Mouse (Mus musculus): ENCODE measurements at regions not wholly inside any gene's neighbourhood (a gene's known extent, or its start where the extent isn't known, plus 50 kb on each side); places are given as distances from the start of the nearest gene placed in this dataset.

- H3K36me3 ChIP-seq = no peaks in the 10 kb centered on the region
- no peak overlapping the region for H3K4me3 ChIP-seq (replicated peaks)
- H3K27ac ChIP-seq = no peak overlapping the region
- no peak overlapping the region for H3K4me2 ChIP-seq
- H3K9me3 ChIP-seq (replicated peaks) = no peaks in the 10 kb centered on the region
- H3K4me1 ChIP-seq = peaks cover 22% of the 10 kb centered on the region
- WGBS = 56% methylated on average over 3 of the region's 3 CpGs
- ATAC-seq (replicated peaks; ENCODE audit: low FRiP score) = no peak
- H3K9ac ChIP-seq = no peak overlapping the region
- 0 out of 2 replicates have a peak, but pooled peaks cover under 1% of the 10 kb centered on the region for H3K27me3 ChIP-seq
Measured at GRCm38 (mm10) chr17:44370966-44371465, 182.6 kb downstream of the Clic5 start.

DNA sequence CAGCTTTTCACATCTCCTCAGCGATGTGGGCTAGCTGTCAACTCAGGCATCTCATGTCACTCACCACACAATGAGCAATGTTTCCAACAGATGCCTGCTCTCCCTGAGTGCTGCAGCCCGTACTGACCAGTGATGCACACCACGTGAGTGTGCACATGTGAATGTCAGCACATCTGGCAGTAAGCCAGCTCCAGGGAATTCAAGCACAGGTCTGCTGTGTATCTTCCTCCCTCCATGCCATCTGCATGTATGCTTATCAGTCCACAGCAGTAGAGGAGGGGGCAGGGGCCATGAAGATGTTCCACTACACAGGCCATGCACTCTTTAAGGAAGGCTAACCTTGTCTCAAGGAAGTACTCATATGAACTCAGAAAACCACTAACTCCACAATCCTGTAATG is 183.2 kb downstream of the Clic5 start:
- WGBS = 58% methylated on average over 3 of the region's 3 CpGs
- H3K4me2 ChIP-seq = no peak overlapping the region
- no peak overlapping the region for H3K9ac ChIP-seq
- no peak for ATAC-seq (replicated peaks; ENCODE audit: low FRiP score)
- H3K4me1 ChIP-seq = peaks cover 16% of the 10 kb centered on the region
- no peak overlapping the region for H3K4me3 ChIP-seq (replicated peaks)
- H3K27me3 ChIP-seq = no peaks in the 10 kb centered on the region
- no peaks in the 10 kb centered on the region for H3K36me3 ChIP-seq
- H3K27ac ChIP-seq = no peak overlapping the region
- H3K9me3 ChIP-seq (replicated peaks) = no peaks in the 10 kb centered on the region

DNA sequence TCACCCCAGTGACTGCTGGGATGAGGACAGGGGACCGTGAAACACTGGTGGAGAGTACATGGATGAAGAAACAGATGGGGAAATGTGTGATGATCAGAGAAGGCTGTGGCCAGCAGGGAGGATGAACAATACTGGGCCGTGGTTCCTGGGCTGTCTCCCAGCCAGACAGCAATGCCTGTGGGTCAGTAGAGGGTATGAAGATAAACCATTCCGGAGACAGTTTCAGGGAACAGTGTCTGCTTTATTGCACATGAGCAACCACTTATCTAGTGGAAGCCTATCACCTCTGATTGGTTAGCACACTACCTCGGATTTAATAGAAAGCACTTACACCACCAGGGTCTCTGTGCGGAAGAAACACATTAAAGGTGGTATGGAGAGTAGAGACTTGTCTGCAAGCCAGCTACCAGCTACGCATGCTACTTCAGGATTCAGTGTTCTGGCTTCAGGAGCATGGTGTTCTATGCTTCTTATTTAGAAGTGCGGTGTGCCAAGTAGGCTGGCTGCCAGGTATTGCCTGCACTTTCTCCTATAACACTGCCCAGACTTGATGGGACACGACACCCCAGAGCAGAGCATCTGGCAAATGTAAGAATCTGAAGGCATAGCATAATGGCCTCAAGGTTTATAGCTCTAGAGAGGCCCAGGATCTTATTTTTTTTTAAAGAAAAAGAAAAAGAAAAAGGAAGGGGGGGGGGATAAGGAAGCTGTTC is 185.5 kb downstream of the Clic5 start:
- no peak for ATAC-seq (replicated peaks; ENCODE audit: low FRiP score)
- Histone ChIP-seq H3K4me3 (replicated peaks) (no peak overlapping the region), H3K9me3 (replicated peaks) (no peaks in the 10 kb centered on the region), H3K27me3 (peaks cover 5% of the 10 kb centered on the region; the same call in 1 of the 2 replicates), H3K4me2 (no peak overlapping the region), H3K9ac (no peak overlapping the region), H3K36me3 (no peaks in the 10 kb centered on the region), H3K27ac (no peak overlapping the region), H3K4me1 (peaks cover 4% of the 10 kb centered on the region; the same call in 1 of the 2 replicates)
- WGBS = 89% methylated on average over 8 of the region's 8 CpGs

- peaks cover 8% of the 10 kb centered on the region; the same call in 1 of the 2 replicates for H3K4me1 ChIP-seq
- 71% methylated on average over 7 of the region's 7 CpGs for WGBS
- no peak for ATAC-seq (replicated peaks; ENCODE audit: low FRiP score)
Measured at GRCm38 (mm10) chr17:44378391-44378790, 190.0 kb downstream of the Clic5 start.

DNA sequence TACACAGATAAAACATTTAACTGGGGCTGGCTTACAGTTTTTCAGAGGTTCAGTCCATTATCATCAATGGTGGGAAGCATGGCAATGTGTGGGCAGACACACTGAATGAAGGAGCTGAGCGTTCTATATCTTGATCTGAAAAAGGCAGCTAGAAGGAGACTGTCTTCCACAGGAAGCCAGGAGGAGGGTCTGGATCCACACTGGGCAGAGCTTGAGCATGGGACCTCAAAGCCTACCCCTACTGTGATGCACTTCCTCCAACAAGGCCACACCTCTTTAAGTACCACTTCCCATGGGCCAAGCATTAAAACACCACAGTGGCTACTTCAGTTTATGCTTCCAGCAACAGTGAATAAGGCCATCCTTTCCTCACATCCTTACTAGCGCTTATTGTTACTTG is 200.5 kb downstream of the Clic5 start:
- no peaks in the 10 kb centered on the region for H3K4me1 ChIP-seq

More at GRCm38 (mm10) chr17:44378391-44378790, 190.0 kb downstream of the Clic5 start:
- H3K27ac ChIP-seq = no peak overlapping the region
- no peak overlapping the region for H3K4me3 ChIP-seq (replicated peaks)
- no peaks in the 10 kb centered on the region for H3K36me3 ChIP-seq
- peaks cover 5% of the 10 kb centered on the region; the same call in 1 of the 2 replicates for H3K27me3 ChIP-seq
- no peak overlapping the region for H3K9ac ChIP-seq
- no peaks in the 10 kb centered on the region for H3K9me3 ChIP-seq (replicated peaks)
- no peak overlapping the region for H3K4me2 ChIP-seq

DNA sequence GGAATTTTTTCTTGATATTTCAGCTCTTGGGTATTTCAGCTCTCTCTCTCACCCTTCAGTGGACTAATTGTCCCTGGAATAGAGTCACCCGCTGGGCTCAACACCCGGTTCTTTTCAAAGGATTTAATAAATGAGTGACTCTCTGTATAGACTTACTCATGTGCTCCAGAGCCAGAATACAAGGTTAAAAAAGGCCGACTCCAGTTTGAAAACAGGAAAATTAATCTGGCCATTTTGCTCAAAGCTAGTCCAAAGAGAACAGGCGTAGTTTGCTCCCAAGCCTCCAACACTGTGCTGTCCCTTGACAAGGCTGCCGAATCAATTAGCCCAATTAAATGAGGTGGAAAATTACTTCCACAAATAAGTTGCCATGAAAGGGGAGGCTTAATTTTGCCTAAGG is 209.4 kb downstream of the Clic5 start:
- Histone ChIP-seq H3K4me3 (replicated peaks) (no peak overlapping the region), H3K4me1 (peaks cover 10% of the 10 kb centered on the region), H3K4me2 (no peak overlapping the region), H3K36me3 (no peaks in the 10 kb centered on the region), H3K9me3 (replicated peaks) (no peaks in the 10 kb centered on the region), H3K9ac (no peak overlapping the region), H3K27me3 (peaks cover 5% of the 10 kb centered on the region; the same call in 1 of the 2 replicates), H3K27ac (no peak overlapping the region)
- 47% methylated on average over 5 of the region's 5 CpGs for WGBS
- peak; percentile 66; the same call in 1 of the 2 replicates for ATAC-seq (replicated peaks; ENCODE audit: low FRiP score)

More for the DNA sequence above, 200.5 kb downstream of the Clic5 start:
- whole genome bisulfite sequencing = 97% methylated on average over 2 of the region's 2 CpGs
- Histone ChIP-seq H3K4me2 (no peak overlapping the region), H3K27me3 (no peaks in the 10 kb centered on the region), H3K36me3 (no peaks in the 10 kb centered on the region), H3K4me3 (replicated peaks) (no peak overlapping the region), H3K27ac (no peak overlapping the region), H3K9me3 (replicated peaks) (no peaks in the 10 kb centered on the region), H3K9ac (no peak overlapping the region)
- ATAC-seq (replicated peaks; ENCODE audit: low FRiP score) = no peak

GRCm38 (mm10) chr17:44398231-44398630 is 209.8 kb downstream of the Clic5 start:
- no peaks in the 10 kb centered on the region for H3K9me3 ChIP-seq (replicated peaks)
- no peak overlapping the region for H3K27ac ChIP-seq
- H3K27me3 ChIP-seq = peaks cover 5% of the 10 kb centered on the region; the same call in 1 of the 2 replicates
- H3K9ac ChIP-seq = no peak overlapping the region
- 33% methylated on average over 5 of the region's 5 CpGs for WGBS
- H3K4me2 ChIP-seq = no peak overlapping the region
- no peak overlapping the region for H3K4me3 ChIP-seq (replicated peaks)
- H3K36me3 ChIP-seq = no peaks in the 10 kb centered on the region
- peaks cover 10% of the 10 kb centered on the region for H3K4me1 ChIP-seq
- ATAC-seq (replicated peaks; ENCODE audit: low FRiP score) = no peak

GRCm38 (mm10) chr17:44404923-44405322 is 216.5 kb downstream of the Clic5 start:
- 0 out of 2 replicates have a peak, but pooled peaks cover 2% of the 10 kb centered on the region for H3K4me1 ChIP-seq
- H3K9ac ChIP-seq = no peak overlapping the region
- no peak overlapping the region for H3K4me3 ChIP-seq (replicated peaks)
- peaks cover 5% of the 10 kb centered on the region; the same call in 1 of the 2 replicates for H3K27me3 ChIP-seq
- no peaks in the 10 kb centered on the region for H3K36me3 ChIP-seq
- 62% methylated on average over 6 of the region's 6 CpGs for WGBS
- no peak overlapping the region for H3K27ac ChIP-seq
- H3K9me3 ChIP-seq (replicated peaks) = no peaks in the 10 kb centered on the region; the same call in 1 of the 2 replicates
- no peak for ATAC-seq (replicated peaks; ENCODE audit: low FRiP score)
- no peak overlapping the region for H3K4me2 ChIP-seq

DNA sequence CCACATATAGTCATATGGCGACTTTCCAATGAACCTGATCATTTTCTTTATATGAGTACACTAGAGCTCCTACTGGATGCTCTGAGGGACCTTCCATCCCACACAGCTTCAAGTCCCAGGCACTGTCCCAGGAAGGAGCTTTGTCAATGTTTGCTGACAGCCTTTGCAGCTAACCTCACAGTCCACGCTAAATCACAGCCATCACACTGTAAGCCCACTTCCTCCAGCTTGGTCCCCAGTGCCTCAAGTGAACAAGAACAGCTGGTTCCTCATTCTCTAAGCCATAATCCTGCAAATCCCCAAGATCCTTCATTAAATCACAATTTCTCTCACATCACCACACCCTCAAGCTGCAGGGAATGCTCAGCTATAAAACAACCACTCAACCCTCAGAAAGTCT is 222.6 kb downstream of the Clic5 start:
- peaks cover 2% of the 10 kb centered on the region; the same call in 1 of the 2 replicates for H3K9me3 ChIP-seq (replicated peaks)
- ATAC-seq (replicated peaks; ENCODE audit: low FRiP score) = no peak

GRCm38 (mm10) chr17:44418676-44419404 is 230.5 kb downstream of the Clic5 start:
- Histone ChIP-seq H3K4me1 (no peaks in the 10 kb centered on the region), H3K9ac (no peak overlapping the region), H3K27me3 (no peaks in the 10 kb centered on the region), H3K9me3 (replicated peaks) (peaks cover 6% of the 10 kb centered on the region; the same call in 1 of the 2 replicates), H3K4me3 (replicated peaks) (no peak overlapping the region), H3K4me2 (no peak overlapping the region), H3K27ac (no peak overlapping the region), H3K36me3 (no peaks in the 10 kb centered on the region)
- WGBS = 64% methylated on average over 11 of the region's 11 CpGs
- no peak for ATAC-seq (replicated peaks; ENCODE audit: low FRiP score)

More for the DNA sequence above, 222.6 kb downstream of the Clic5 start:
- Histone ChIP-seq H3K27ac (no peak overlapping the region), H3K4me3 (replicated peaks) (no peak overlapping the region), H3K9ac (no peak overlapping the region), H3K27me3 (no peaks in the 10 kb centered on the region), H3K4me2 (no peak overlapping the region), H3K36me3 (no peaks in the 10 kb centered on the region), H3K4me1 (no peaks in the 10 kb centered on the region)
- WGBS = 72% methylated on average over 2 of the region's 2 CpGs

- H3K9me3 ChIP-seq (replicated peaks) = peaks cover 6% of the 10 kb centered on the region; the same call in 1 of the 2 replicates
- no peak overlapping the region for H3K4me3 ChIP-seq (replicated peaks)
- H3K27ac ChIP-seq = no peak overlapping the region
- ATAC-seq (replicated peaks; ENCODE audit: low FRiP score) = no peak
- no peak overlapping the region for H3K4me2 ChIP-seq
- H3K4me1 ChIP-seq = no peaks in the 10 kb centered on the region
- H3K27me3 ChIP-seq = no peaks in the 10 kb centered on the region
- WGBS = 93% methylated on average over 7 of the region's 7 CpGs
- no peak overlapping the region for H3K9ac ChIP-seq
- no peaks in the 10 kb centered on the region for H3K36me3 ChIP-seq
Measured at GRCm38 (mm10) chr17:44419405-44419729, 231.0 kb downstream of the Clic5 start.

Data from kidney, embryonic 15.5 days (tissue).